Mouse (Mus musculus) heart, postnatal 4 days (tissue): Measurements from ENCODE around the gene Plin4. TPM values are rescaled to one million over a fixed set of nuclear protein-coding genes. Genes with fewer than 3 reads are reported as not detected.
"Not testable (repeated sequence)": the region's sequence is repeated elsewhere in the genome, so short reads cannot be mapped to it uniquely, and the experiment has no call there.

Experiments
- DNase-seq: peaks from one replicate; pipeline ENCODE4 v3.0.0; 2021
- total RNA-seq, 2 experiments: library from RNA; stranded (reverse); gene quantifications; 2 replicates each; pipeline ENCODE4 v1.2.3; 2021

Plin4 gene
- total RNA-seq, 2 experiments from 2014 or later, result 71.5 to 79.8 TPM

GRCm38 (mm10) chr17:56102158-56102557 lies 7.4 kb downstream of the Plin4 start:
- DNase-seq, result peak; percentile 8

GRCm38 (mm10) chr17:56100811-56101210 lies 8.8 kb downstream of the Plin4 start:
- DNase-seq, result peak; percentile 27

GRCm38 (mm10) chr17:56098711-56099572 lies 10.7 kb downstream of the Plin4 start:
- peak; percentile 22 for DNase-seq

- no peak for DNase-seq
These were observed 11.4 kb downstream of the Plin4 start for GRCm38 (mm10) chr17:56098180-56098579.

- DNase-seq, result no peak
These were observed 12.7 kb downstream of the Plin4 start for GRCm38 (mm10) chr17:56096883-56097282.

GRCm38 (mm10) chr17:56092794-56093193 lies 16.8 kb downstream of the Plin4 start:
- peak; percentile 5 for DNase-seq

- DNase-seq, result no peak
These were observed 17.3 kb downstream of the Plin4 start for GRCm38 (mm10) chr17:56092312-56092711.

- peak; percentile 52 for DNase-seq
These were observed 28.6 kb downstream of the Plin4 start for GRCm38 (mm10) chr17:56080781-56081585.

GRCm38 (mm10) chr17:56079921-56080320 lies 29.7 kb downstream of the Plin4 start:
- DNase-seq, result no peak

GRCm38 (mm10) chr17:56078880-56079795 lies 30.5 kb downstream of the Plin4 start, which contains the start of gene Hdgfl2:
Gene Hdgfl2, plus strand, starts transcription at chr17:56079634.
- peak; percentile 100 for DNase-seq

- DNase-seq, result not testable (repeated sequence)
These were observed 31.2 kb downstream of the Plin4 start for GRCm38 (mm10) chr17:56078361-56078760.

GRCm38 (mm10) chr17:56077523-56077922 lies 32.1 kb downstream of the Plin4 start:
- DNase-seq, result no peak

GRCm38 (mm10) chr17:56074827-56075208 lies 34.8 kb downstream of the Plin4 start, which contains the start of gene Ubxn6:
Gene Ubxn6, minus strand, starts transcription at chr17:56075028.
- DNase-seq, result peak; percentile 99

- peak; percentile 90 for DNase-seq
These were observed 35.3 kb downstream of the Plin4 start for GRCm38 (mm10) chr17:56074097-56074826.

GRCm38 (mm10) chr17:56072243-56072642 lies 37.4 kb downstream of the Plin4 start:
- no peak for DNase-seq

GRCm38 (mm10) chr17:56071126-56071525 lies 38.5 kb downstream of the Plin4 start:
- DNase-seq, result no peak

GRCm38 (mm10) chr17:56069066-56069465 lies 40.5 kb downstream of the Plin4 start:
- no peak for DNase-seq

- no peak for DNase-seq
These were observed 43.2 kb downstream of the Plin4 start for GRCm38 (mm10) chr17:56066451-56066850.

- DNase-seq, result not testable (repeated sequence)
These were observed 43.9 kb downstream of the Plin4 start for GRCm38 (mm10) chr17:56065715-56066114.

- DNase-seq, result no peak
These were observed 47.5 kb downstream of the Plin4 start for GRCm38 (mm10) chr17:56062081-56062480.

GRCm38 (mm10) chr17:56057381-56058120 lies 52.1 kb downstream of the Plin4 start:
- no peak for DNase-seq
